Mouse (Mus musculus) thymus, adult 2 months (tissue): Measurements from ENCODE around the gene Dhx33. TPM values are rescaled to one million over a fixed set of nuclear protein-coding genes. Genes with fewer than 3 reads are reported as not detected.

ENCODE experiments used
- DNase-seq: peaks from one replicate; pipeline ENCODE4 v3.0.0; 2021
- H3K27ac ChIP-seq: fragments of 200-500 bp; 2 replicates; pipeline ENCODE4 v1.5.1; 2012; ENCODE audit warnings: low read length, control low read depth; ENCODE audit not compliant: control insufficient read depth, insufficient read depth
- H3K27me3 ChIP-seq: fragments of 200-500 bp; 2 replicates; pipeline ENCODE4 v1.6.1; 2012; ENCODE audit warnings: mild to moderate bottlenecking, low read length, moderate library complexity, mixed read lengths; ENCODE audit not compliant: control insufficient read depth, insufficient read depth
- H3K36me3 ChIP-seq: fragments of 200-500 bp; 2 replicates; pipeline ENCODE4 v1.6.1; 2012; ENCODE audit warnings: mild to moderate bottlenecking, low read length, moderate library complexity; ENCODE audit not compliant: control insufficient read depth, insufficient read depth
- H3K4me1 ChIP-seq: fragments of 200-500 bp; replicated peaks from 2 replicates; pipeline ENCODE4 v1.6.1; 2012; ENCODE audit warnings: low read length; ENCODE audit not compliant: control insufficient read depth, insufficient read depth
- H3K4me3 ChIP-seq: fragments of 200-500 bp; 2 replicates; pipeline ENCODE4 v1.5.1; 2012; ENCODE audit warnings: mild to moderate bottlenecking, low read length, control low read depth, moderate library complexity; ENCODE audit not compliant: control insufficient read depth, insufficient read depth
- CTCF ChIP-seq: fragments of 200-500 bp; IDR thresholded peaks from 2 replicates; pipeline ENCODE4 v1.5.1; 2012; ENCODE audit warnings: mild to moderate bottlenecking, control low read depth, low read length, moderate library complexity, borderline replicate concordance; ENCODE audit not compliant: control insufficient read depth, poor library complexity, insufficient read depth; ENCODE audit errors: extremely low read depth
- POLR2A ChIP-seq: fragments of 200-500 bp; IDR thresholded peaks from 2 replicates; pipeline ENCODE4 v1.6.1; 2012; ENCODE audit warnings: mild to moderate bottlenecking, low read length, control low read depth, moderate library complexity; ENCODE audit not compliant: control insufficient read depth, poor library complexity, insufficient read depth; ENCODE audit errors: extremely low read depth
- WGBS: fragments of 180-500 bp; shearing (Covaris S2); methylation state at CpG from one replicate; pipeline ENCODE4 v1.1.7; 2018; 5-methylcytosine and 5-hydroxymethylcytosine counted together
- polyA plus RNA-seq: library from polyadenylated mRNA; depleted of rRNA; stranded (reverse); fragments of >200 nt; gene quantifications from 2 replicates; pipeline ENCODE4 v1.2.3, GENCODE M21; 2012

Gene Dhx33
- polyA plus RNA-seq, 1 experiment = 28.4 TPM

DNA sequence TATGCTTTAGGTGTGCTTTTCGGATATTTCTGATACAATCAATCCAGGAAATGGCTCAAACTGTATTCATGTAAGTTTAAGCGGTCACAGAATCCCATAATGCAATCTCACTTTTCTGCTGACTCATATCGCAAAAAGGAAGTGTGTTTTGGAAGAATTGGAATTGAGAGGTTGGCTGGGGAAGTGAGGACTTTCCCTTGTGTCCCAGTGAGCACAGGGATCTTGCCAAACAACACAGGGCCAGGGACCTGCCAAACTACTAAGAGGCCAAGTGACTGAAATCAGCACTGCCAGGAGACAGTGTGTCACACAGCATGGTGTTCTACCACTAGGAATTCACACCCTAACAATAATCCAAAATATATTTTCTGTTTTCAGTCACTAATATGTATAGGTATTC is 4.1 kb upstream of the Dhx33 start:
- TF ChIP-seq POLR2A (no peak), CTCF (no peak)
- 93% methylated on average over 3 of the region's 3 CpGs for WGBS
- Histone ChIP-seq H3K4me3 (no peak overlapping the region), H3K27me3 (no peaks in the 10 kb centered on the region), H3K36me3 (peaks cover 32% of the 10 kb centered on the region), H3K27ac (no peak overlapping the region), H3K4me1 (peaks cover 5% of the 10 kb centered on the region; the same call in 1 of the 2 replicates)
- DNase-seq = no peak

- Histone ChIP-seq H3K36me3 (peaks cover 31% of the 10 kb centered on the region), H3K4me3 (no peak overlapping the region), H3K27me3 (no peaks in the 10 kb centered on the region), H3K4me1 (peaks cover 8% of the 10 kb centered on the region; the same call in 1 of the 2 replicates), H3K27ac (no peak overlapping the region)
- TF ChIP-seq CTCF = no peak
- no peak for TF ChIP-seq POLR2A
- no peak for DNase-seq
- WGBS = 93% methylated on average over 7 of the region's 7 CpGs
Observed at GRCm38 (mm10) chr11:71007831-71008230, 3.6 kb upstream of the Dhx33 start.

DNA sequence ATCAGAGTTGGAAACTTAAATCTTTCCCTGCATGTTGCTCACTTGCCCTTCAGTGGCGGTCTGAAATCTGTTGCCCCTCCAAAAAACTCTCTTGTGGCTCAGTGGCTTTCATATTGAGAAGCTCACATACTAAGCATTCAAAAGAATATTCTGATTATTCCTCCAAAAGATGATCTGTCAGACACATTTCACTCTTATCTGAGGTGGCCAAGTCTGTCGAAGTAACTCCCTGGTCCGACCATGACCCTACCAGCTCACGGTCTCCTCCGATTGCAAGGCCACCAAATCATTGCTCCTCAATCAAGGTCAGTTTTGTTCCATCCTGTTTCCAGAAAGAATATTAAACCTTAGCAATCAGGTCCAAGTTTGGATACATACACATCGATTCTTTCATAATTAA is 2.8 kb upstream of the Dhx33 start:
- Histone ChIP-seq H3K4me1 (peaks cover 8% of the 10 kb centered on the region; the same call in 1 of the 2 replicates), H3K27me3 (no peaks in the 10 kb centered on the region), H3K4me3 (no peak overlapping the region), H3K27ac (no peak overlapping the region), H3K36me3 (peaks cover 23% of the 10 kb centered on the region)
- no peak for DNase-seq
- TF ChIP-seq POLR2A = no peak
- no peak for TF ChIP-seq CTCF
- WGBS = 98% methylated on average over 6 of the region's 6 CpGs

DNA sequence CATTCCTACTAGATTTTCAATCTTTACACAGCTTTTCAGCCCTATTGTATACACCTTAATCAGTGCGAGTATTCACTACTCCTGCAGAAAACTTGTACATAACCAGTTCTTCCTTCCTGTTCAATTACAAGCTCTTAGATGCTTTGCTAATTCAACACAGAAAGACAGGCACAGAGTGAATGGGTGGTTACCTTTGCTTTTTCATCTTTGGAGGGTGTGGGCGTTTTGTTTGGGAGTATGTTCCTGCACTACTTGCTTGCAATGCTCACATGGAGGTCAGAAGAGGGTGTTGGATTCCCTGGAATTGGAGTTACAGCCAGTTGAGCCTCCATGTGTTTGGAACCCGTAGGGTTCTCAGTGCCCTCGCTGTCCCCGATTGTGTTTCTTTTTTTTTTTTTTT is 809 bp upstream of the Dhx33 start:
- WGBS = 42% methylated on average over 5 of the region's 5 CpGs
- Histone ChIP-seq H3K27ac (no peak overlapping the region), H3K4me3 (no peak overlapping the region)

DNA sequence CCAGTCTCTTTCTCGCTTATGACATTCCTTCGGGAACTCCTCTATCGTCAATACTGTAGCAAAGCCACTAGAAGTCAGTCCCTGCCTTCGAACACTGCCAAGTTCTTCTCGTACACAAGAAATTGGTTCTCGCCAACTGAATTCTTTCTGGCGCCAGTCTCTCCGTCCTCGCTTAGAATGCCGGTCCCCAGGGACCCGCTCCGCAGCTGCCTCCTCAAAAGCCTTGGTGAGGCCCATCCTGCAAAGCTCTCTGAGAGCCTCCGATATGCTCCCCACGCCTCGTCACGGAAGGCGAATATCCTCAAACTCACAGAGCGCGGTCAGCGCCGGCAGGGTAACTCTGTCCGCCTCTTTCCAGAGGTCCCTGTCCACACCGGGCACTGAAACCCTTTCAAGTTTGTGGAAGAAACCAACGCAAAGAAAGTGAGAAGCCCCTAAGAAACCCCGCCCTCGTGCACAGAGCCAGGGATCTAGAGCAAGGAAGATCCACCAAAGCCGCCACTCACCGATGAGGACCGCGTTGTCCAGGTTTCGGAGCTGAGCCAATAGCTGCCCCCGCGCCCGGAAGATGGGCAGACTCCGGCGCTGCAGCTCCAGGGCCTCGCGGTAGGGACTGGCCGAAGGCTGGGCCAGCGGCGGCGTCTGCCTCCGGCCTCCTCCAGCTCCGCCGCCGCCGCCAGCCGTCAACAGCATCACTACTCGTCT is 474 bp downstream of the Dhx33 start:
- no peaks in the 10 kb centered on the region for H3K36me3 ChIP-seq
- TF ChIP-seq POLR2A (no peak), CTCF (no peak)
- WGBS = under 1% methylated on average over 49 of the region's 49 CpGs

More for the DNA sequence above, 809 bp upstream of the Dhx33 start:
- DNase-seq = no peak
- Histone ChIP-seq H3K4me1 (peaks cover 8% of the 10 kb centered on the region; the same call in 1 of the 2 replicates), H3K36me3 (peaks cover 4% of the 10 kb centered on the region; the same call in 1 of the 2 replicates), H3K27me3 (no peaks in the 10 kb centered on the region)
- TF ChIP-seq CTCF (no peak), POLR2A (no peak)

GRCm38 (mm10) chr11:71001167-71001566 is 3.1 kb downstream of the Dhx33 start:
- peaks cover 6% of the 10 kb centered on the region for H3K36me3 ChIP-seq
- no peak for DNase-seq
- no peak overlapping the region for H3K4me3 ChIP-seq
- H3K4me1 ChIP-seq = peaks cover 8% of the 10 kb centered on the region; the same call in 1 of the 2 replicates
- H3K27ac ChIP-seq = no peak overlapping the region
- 92% methylated on average over 4 of the region's 4 CpGs for WGBS
- H3K27me3 ChIP-seq = no peaks in the 10 kb centered on the region
- TF ChIP-seq CTCF (no peak), POLR2A (no peak)

More for the DNA sequence above, 474 bp downstream of the Dhx33 start:
- no peak overlapping the region for H3K27ac ChIP-seq
- peak overlapping the region; percentile 59 for H3K4me3 ChIP-seq
- H3K4me1 ChIP-seq = peaks cover 8% of the 10 kb centered on the region; the same call in 1 of the 2 replicates
- H3K27me3 ChIP-seq = no peaks in the 10 kb centered on the region
- DNase-seq = no peak

DNA sequence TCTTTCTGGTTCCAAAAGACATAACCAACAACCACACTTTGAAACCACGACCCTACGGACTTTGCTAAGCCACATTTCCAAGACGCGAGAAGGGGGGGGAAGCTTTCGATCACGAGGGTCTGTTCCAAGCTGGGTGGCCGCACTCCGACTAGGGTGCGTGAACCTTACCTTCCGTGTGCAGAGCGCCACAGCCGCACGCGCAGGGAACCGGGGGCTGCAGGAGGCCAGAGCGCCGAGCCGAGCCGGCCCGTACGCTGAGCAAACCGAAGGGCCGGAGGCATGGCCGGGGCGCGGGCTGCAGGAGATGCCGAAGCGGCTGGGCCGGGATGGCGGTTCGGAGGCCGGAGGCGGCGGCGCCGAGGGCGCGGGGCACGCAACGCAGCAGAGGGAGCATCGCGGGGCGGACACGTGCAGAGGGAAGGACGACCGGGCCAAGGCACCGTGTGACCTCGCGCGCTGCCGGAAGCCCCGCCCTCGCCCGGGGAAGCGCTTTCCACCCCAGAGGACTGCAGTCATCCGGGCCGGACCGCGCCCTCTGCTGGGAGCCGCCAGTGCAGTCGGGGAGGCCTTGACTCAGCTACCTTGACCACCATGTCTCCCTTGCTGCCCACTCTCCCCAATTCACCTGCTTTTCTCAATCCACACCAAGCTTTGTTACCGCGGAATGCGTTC is 21.5 kb downstream of the Dhx33 start, which contains the start of gene C1qbp:
C1qbp (minus strand) TSS at position 470 of the 672 bp plus-strand sequence.
- under 1% methylated on average over 64 of the region's 64 CpGs for WGBS

More for the DNA sequence above, 21.5 kb downstream of the Dhx33 start, which contains the start of gene C1qbp:
- peaks cover 27% of the 10 kb centered on the region for H3K36me3 ChIP-seq
- no peaks in the 10 kb centered on the region for H3K27me3 ChIP-seq
- TF ChIP-seq POLR2A = no peak
- TF ChIP-seq CTCF = peak; percentile 99
- H3K4me1 ChIP-seq = peaks cover 6% of the 10 kb centered on the region; the same call in 1 of the 2 replicates
- peak; percentile 94 for DNase-seq
- H3K27ac ChIP-seq = no peak within 1 kb of the TSS
- H3K4me3 ChIP-seq = peak within 1 kb of the TSS; percentile 75
